Mouse (Mus musculus): Measurements from ENCODE around the gene Rgs13.

GRCm38 (mm10) chr1:144115848-144116727 is 61.1 kb downstream of the Rgs13 start:
- TF ChIP-seq CTCF (IDR thresholded peaks at IDR 0.05; ENCODE audit: low read depth) (no peak), EP300 (IDR thresholded peaks at IDR 0.05; ENCODE audit: low read depth) (no peak)
